ENCODE assay signal across 8 mouse cellular contexts in genomic region chr14:54228501-54228900, GRCm38 (mm10). TPM values are rescaled to one million over a fixed set of nuclear protein-coding genes. Genes with fewer than 3 reads are reported as not detected.
DNase-seq lines count a peak whose midpoint lies in the region; ATAC-seq lines count a peak whose summit lies in the region.

No protein-coding gene starts in this region.

- peak overlapping the region; percentile 22; the same call in 1 of the 2 replicates for H3K4me3 ChIP-seq in kidney, embryonic 14.5 days (ENCODE audit: low read length)
- H3K4me3 ChIP-seq in hindbrain, embryonic 11.5 days (ENCODE audit: low read depth, low read length): peak overlapping the region; percentile 26
- peak overlapping the region; percentile 30; the same call in 1 of the 2 replicates for H3K4me3 ChIP-seq in midbrain, embryonic 11.5 days (ENCODE audit: low read depth, low read length)

- peak overlapping the region; percentile 24; the same call in 1 of the 2 replicates for H3K9ac ChIP-seq in kidney, embryonic 14.5 days (ENCODE audit: low read depth, low read length)
- H3K9ac ChIP-seq in hindbrain, embryonic 11.5 days (ENCODE audit: low read depth, low read length): peak overlapping the region; percentile 51
- H3K9ac ChIP-seq in midbrain, embryonic 11.5 days (ENCODE audit: low read length): peak overlapping the region; percentile 69; the same call in 1 of the 2 replicates

- no peak for ATAC-seq in kidney, embryonic 14.5 days (ENCODE audit: low FRiP score, low TSS enrichment)
- peak; percentile 8 for ATAC-seq in hindbrain, embryonic 11.5 days (ENCODE audit: low FRiP score)
- ATAC-seq in midbrain, embryonic 11.5 days (ENCODE audit: low FRiP score): peak; percentile 23

- no peaks in the 10 kb centered on the region for H3K27me3 ChIP-seq in kidney, embryonic 14.5 days (ENCODE audit: control insufficient read depth, insufficient read depth, low read length)
- H3K27me3 ChIP-seq in hindbrain, embryonic 11.5 days (ENCODE audit: control insufficient read depth, insufficient read depth, low read length): no peaks in the 10 kb centered on the region
- no peaks in the 10 kb centered on the region for H3K27me3 ChIP-seq in midbrain, embryonic 11.5 days (ENCODE audit: control insufficient read depth, insufficient read depth, low read length)

- no peak for DNase-seq in kidney, adult 18-20 months
- DNase-seq in ZHBTc4 (ENCODE audit: low read depth, low spot score): peak; percentile 21
- DNase-seq in hindbrain, embryonic 11.5 days (ENCODE audit: low spot score): no peak
- DNase-seq in midbrain, embryonic 11.5 days (ENCODE audit: low spot score, missing footprints): no peak
- DNase-seq in left cerebral cortex, postnatal 25 days (ENCODE audit: low spot score in 2 of 2): no peak
- DNase-seq in urinary bladder, postnatal 10 days (ENCODE audit: low spot score): no peak
- no peak for DNase-seq in testis, postnatal 10 days (ENCODE audit: low spot score)

- no peaks in the 10 kb centered on the region for H3K9me3 ChIP-seq in kidney, embryonic 14.5 days (ENCODE audit: control insufficient read depth, low read length)
- H3K9me3 ChIP-seq in hindbrain, embryonic 11.5 days (ENCODE audit: control insufficient read depth, low read length): no peaks in the 10 kb centered on the region
- no peaks in the 10 kb centered on the region for H3K9me3 ChIP-seq in midbrain, embryonic 11.5 days (ENCODE audit: control insufficient read depth, low read length)

- H3K27ac ChIP-seq in kidney, embryonic 14.5 days (ENCODE audit: low read depth, low read length): peak overlapping the region; percentile 42; the same call in 1 of the 2 replicates
- 0 out of 2 replicates have a peak overlapping the region, but pooled peaks have one; percentile 17 for H3K27ac ChIP-seq in hindbrain, embryonic 11.5 days (ENCODE audit: low read depth, low read length)
- peak overlapping the region; percentile 25 for H3K27ac ChIP-seq in midbrain, embryonic 11.5 days (ENCODE audit: low read depth, low read length)

- intact Hi-C loops in left cerebral cortex, postnatal 25 days (cut with DNase I): loop anchor here (1.0 to 5.0 kb wide), 5 partner anchors 166 to 414 kb away; partner anchors contain the start of genes Cdh24, Gm17606 and Mrpl52

- peaks cover 43% of the 10 kb centered on the region for H3K4me1 ChIP-seq in kidney, embryonic 14.5 days (ENCODE audit: control insufficient read depth, insufficient read depth, low read length)
- H3K4me1 ChIP-seq in hindbrain, embryonic 11.5 days (replicated peaks; ENCODE audit: control insufficient read depth, insufficient read depth, low read length): peaks cover 5% of the 10 kb centered on the region
- H3K4me1 ChIP-seq in midbrain, embryonic 11.5 days (ENCODE audit: control insufficient read depth, insufficient read depth, low read length): peaks cover 18% of the 10 kb centered on the region

- WGBS in kidney, embryonic 14.5 days: 11% methylated on average over 7 of the region's 7 CpGs
- 12% methylated on average over 7 of the region's 7 CpGs for WGBS in hindbrain, embryonic 11.5 days
- WGBS in midbrain, embryonic 11.5 days: 7% methylated on average over 7 of the region's 7 CpGs

- H3K36me3 ChIP-seq in kidney, embryonic 14.5 days (ENCODE audit: control insufficient read depth, insufficient read depth, low read length): no peaks in the 10 kb centered on the region
- no peaks in the 10 kb centered on the region for H3K36me3 ChIP-seq in hindbrain, embryonic 11.5 days (ENCODE audit: control insufficient read depth, insufficient read depth, low read length)
- H3K36me3 ChIP-seq in midbrain, embryonic 11.5 days (ENCODE audit: control insufficient read depth, insufficient read depth, low read length): no peaks in the 10 kb centered on the region

- H3K4me2 ChIP-seq in kidney, embryonic 14.5 days (replicated peaks; ENCODE audit: low read depth, low read length): peak overlapping the region; percentile 45
- peak overlapping the region; percentile 42 for H3K4me2 ChIP-seq in hindbrain, embryonic 11.5 days (replicated peaks; ENCODE audit: low read depth, low read length)
- peak overlapping the region; percentile 59 for H3K4me2 ChIP-seq in midbrain, embryonic 11.5 days

RNA-seq across cellular contexts. Expression of gene Dad1, which starts 25.4 kb away (rescaled TPM):
- polyA plus RNA-seq in kidney, embryonic 14.5 days (2014; fragmentation: Nextera tagmentation; extraction: Ambion mirVana): 431 and 487 TPM in 2 replicates
- polyA plus RNA-seq in hindbrain, embryonic 11.5 days (2014; fragmentation: Nextera tagmentation; extraction: Ambion mirVana): 270 and 300 TPM in 2 replicates
- 229 and 237 TPM in 2 replicates for polyA plus RNA-seq in midbrain, embryonic 11.5 days (2014; fragmentation: Nextera tagmentation; extraction: Ambion mirVana)
- total RNA-seq in left cerebral cortex, postnatal 25 days (2021): 100 to 1,000 TPM; 119 TPM

RNA-seq across cellular contexts. Expression of gene Abhd4, which starts 25.5 kb away (rescaled TPM):
- 50.3 and 62.5 TPM in 2 replicates for polyA plus RNA-seq in kidney, embryonic 14.5 days (2014; fragmentation: Nextera tagmentation; extraction: Ambion mirVana)
- polyA plus RNA-seq in hindbrain, embryonic 11.5 days (2014; fragmentation: Nextera tagmentation; extraction: Ambion mirVana): 44.0 and 47.2 TPM in 2 replicates
- 38.3 and 38.4 TPM in 2 replicates for polyA plus RNA-seq in midbrain, embryonic 11.5 days (2014; fragmentation: Nextera tagmentation; extraction: Ambion mirVana)
- total RNA-seq in left cerebral cortex, postnatal 25 days (2021): 10 to 100 TPM; 43.4 to 45.6 TPM

RNA-seq across cellular contexts. Expression of gene Olfr49, which starts 56.2 kb away (rescaled TPM):
- not detected in 2 replicates for polyA plus RNA-seq in kidney, embryonic 14.5 days (2014; fragmentation: Nextera tagmentation; extraction: Ambion mirVana)
- polyA plus RNA-seq in hindbrain, embryonic 11.5 days (2014; fragmentation: Nextera tagmentation; extraction: Ambion mirVana): not detected in 2 replicates
- not detected in 2 replicates for polyA plus RNA-seq in midbrain, embryonic 11.5 days (2014; fragmentation: Nextera tagmentation; extraction: Ambion mirVana)
- not detected for total RNA-seq in left cerebral cortex, postnatal 25 days (2021)
